Mouse (Mus musculus): ENCODE measurements at regions not wholly inside any gene's neighbourhood (a gene's known extent, or its start where the extent isn't known, plus 50 kb on each side); places are given as distances from the start of the nearest gene placed in this dataset.

DNA sequence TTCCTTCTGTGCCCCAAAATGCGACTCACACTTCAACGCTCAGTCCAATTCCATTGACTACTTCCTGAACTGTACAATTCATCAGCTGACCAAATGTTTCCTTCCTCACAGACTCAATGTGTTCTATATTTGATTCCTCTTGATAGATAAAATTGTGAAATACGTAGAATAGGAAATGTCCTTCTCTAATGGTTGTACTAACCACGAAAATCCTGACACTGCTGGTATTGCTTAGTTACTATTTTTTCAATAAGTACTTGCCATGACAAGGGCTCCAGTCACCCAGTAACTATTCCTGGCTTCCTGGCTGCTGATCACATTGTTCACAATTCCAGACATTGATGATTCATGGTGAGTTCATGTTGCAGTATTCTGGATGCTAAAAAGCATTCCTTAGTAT, 75.7 kb upstream of the B430305J03Rik start:
- no peaks in the 10 kb centered on the region for H3K4me1 ChIP-seq (ENCODE audit: control insufficient read depth, insufficient read depth, insufficient read length, low read length)
- H3K27ac ChIP-seq (ENCODE audit: insufficient read depth, low read depth, low read length), result no peak overlapping the region
- TF ChIP-seq CTCF (IDR thresholded peaks at IDR 0.05; ENCODE audit: extremely low read depth, insufficient read length, insufficient replicate concordance, low read depth, low read length) (no peak), POLR2A (IDR thresholded peaks at IDR 0.05; ENCODE audit: low read depth, low read length) (no peak)
- no peak overlapping the region for H3K4me3 ChIP-seq (ENCODE audit: low read depth, low read length)
- WGBS, result 74% methylated on average over 4 of the region's 4 CpGs
- H3K27me3 ChIP-seq (ENCODE audit: control insufficient read depth, insufficient read depth, low read length), result no peaks in the 10 kb centered on the region
- no peaks in the 10 kb centered on the region for H3K36me3 ChIP-seq (ENCODE audit: control insufficient read depth, insufficient read depth, low read length)

DNA sequence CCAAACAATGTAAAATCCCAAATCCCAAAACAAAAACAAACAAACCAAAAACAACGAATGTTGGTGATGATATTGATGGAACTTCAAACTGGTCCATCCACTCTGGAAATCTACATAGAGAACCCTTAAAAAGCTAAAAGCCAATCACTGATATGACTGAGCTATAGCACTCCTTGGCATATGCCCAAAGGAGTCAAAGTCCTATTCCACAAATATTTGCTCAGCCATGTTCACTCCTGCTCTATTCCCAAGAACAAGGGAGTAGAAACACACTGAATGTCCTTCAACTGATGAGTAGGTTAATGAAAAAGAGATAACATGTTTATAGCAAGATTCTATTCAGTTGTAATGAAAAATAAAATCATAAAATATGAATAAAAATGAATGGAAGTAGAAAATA, 63.0 kb upstream of the B430305J03Rik start:
- no peak overlapping the region for H3K4me3 ChIP-seq (ENCODE audit: low read depth, low read length)
- TF ChIP-seq CTCF (IDR thresholded peaks at IDR 0.05; ENCODE audit: extremely low read depth, insufficient read length, insufficient replicate concordance, low read depth, low read length) (no peak), POLR2A (IDR thresholded peaks at IDR 0.05; ENCODE audit: low read depth, low read length) (no peak)
- no peak overlapping the region for H3K27ac ChIP-seq (ENCODE audit: insufficient read depth, low read depth, low read length)
- H3K36me3 ChIP-seq (ENCODE audit: control insufficient read depth, insufficient read depth, low read length), result no peaks in the 10 kb centered on the region
- H3K27me3 ChIP-seq (ENCODE audit: control insufficient read depth, insufficient read depth, low read length), result no peaks in the 10 kb centered on the region
- no peaks in the 10 kb centered on the region for H3K4me1 ChIP-seq (ENCODE audit: control insufficient read depth, insufficient read depth, insufficient read length, low read length)
- 30% methylated on average over 1 of the region's 1 CpGs for WGBS

DNA sequence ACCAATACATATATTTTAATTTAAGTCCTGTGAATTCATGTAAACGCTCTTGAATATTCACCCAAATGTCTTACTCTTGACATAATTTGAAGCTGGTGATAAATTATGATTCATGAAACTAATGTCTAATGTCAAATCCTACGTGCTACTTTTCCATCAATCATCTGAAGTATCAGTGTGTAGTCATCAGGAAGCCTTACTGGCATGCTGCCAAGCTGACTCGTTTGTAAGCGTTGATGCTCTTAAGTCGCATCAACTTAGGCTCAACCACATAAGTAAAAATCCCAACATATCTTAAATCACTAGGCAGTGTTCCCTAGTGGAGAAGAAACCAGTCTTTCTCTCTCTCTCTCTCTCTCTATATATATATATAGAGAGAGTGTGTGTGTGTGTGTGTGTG, 58.2 kb upstream of the B430305J03Rik start:
- WGBS, result 64% methylated on average over 5 of the region's 5 CpGs
- H3K4me1 ChIP-seq (ENCODE audit: control insufficient read depth, insufficient read depth, insufficient read length, low read length), result no peaks in the 10 kb centered on the region
- H3K27me3 ChIP-seq (ENCODE audit: control insufficient read depth, insufficient read depth, low read length), result no peaks in the 10 kb centered on the region
- H3K27ac ChIP-seq (ENCODE audit: insufficient read depth, low read depth, low read length), result no peak overlapping the region
- no peak for TF ChIP-seq CTCF (IDR thresholded peaks at IDR 0.05; ENCODE audit: extremely low read depth, insufficient read length, insufficient replicate concordance, low read depth, low read length)
- TF ChIP-seq POLR2A (IDR thresholded peaks at IDR 0.05; ENCODE audit: low read depth, low read length), result no peak
- no peaks in the 10 kb centered on the region for H3K36me3 ChIP-seq (ENCODE audit: control insufficient read depth, insufficient read depth, low read length)
- H3K4me3 ChIP-seq (ENCODE audit: low read depth, low read length), result no peak overlapping the region

DNA sequence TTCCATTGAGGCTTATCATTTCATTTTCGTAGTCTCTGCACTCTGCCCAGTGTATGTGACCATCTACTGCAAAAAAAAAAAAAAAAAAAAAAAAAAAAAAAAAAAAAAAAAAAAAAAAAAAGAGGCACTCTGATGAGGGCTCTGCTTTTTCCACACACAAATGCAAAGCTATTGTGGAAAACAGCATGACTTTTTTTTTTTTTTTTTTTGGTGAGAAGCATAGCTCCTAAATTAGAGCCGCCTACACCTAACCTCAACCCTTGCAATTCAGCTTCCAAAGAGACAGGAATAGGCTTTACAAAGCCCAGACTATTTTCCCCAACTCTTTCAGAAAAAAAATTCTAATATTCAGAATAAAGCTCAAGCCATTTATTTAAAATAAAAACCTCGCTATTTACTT, 54.0 kb upstream of the B430305J03Rik start:
- TF ChIP-seq CTCF (IDR thresholded peaks at IDR 0.05; ENCODE audit: extremely low read depth, insufficient read length, insufficient replicate concordance, low read depth, low read length) (no peak), POLR2A (IDR thresholded peaks at IDR 0.05; ENCODE audit: low read depth, low read length) (no peak)
- Histone ChIP-seq H3K4me3 (ENCODE audit: low read depth, low read length) (no peak overlapping the region), H3K4me1 (ENCODE audit: control insufficient read depth, insufficient read depth, insufficient read length, low read length) (no peaks in the 10 kb centered on the region), H3K27ac (ENCODE audit: insufficient read depth, low read depth, low read length) (no peak overlapping the region), H3K36me3 (ENCODE audit: control insufficient read depth, insufficient read depth, low read length) (no peaks in the 10 kb centered on the region), H3K27me3 (ENCODE audit: control insufficient read depth, insufficient read depth, low read length) (no peaks in the 10 kb centered on the region)
- 70% methylated on average over 3 of the region's 3 CpGs for WGBS

DNA sequence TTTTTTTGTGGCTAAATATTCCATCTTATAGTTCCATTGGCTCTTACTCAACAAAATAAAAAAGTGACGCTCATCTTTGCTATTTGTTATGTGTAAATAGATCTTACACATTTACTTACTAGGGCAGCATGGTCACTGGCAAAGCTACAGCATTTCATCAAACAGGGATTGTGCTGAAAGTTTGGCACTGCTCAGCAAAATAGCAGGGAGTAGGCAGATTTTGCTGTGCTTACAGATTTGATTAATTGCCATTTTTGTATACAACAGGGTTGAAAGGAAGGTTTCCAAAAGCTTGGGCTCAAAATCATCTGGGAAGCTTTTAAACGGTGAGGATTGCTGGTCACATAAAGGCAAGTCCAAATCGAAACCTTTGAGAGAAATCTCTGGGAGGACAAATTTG, 52.3 kb upstream of the B430305J03Rik start:
- no peaks in the 10 kb centered on the region for H3K4me1 ChIP-seq (ENCODE audit: control insufficient read depth, insufficient read depth, insufficient read length, low read length)
- no peak overlapping the region for H3K4me3 ChIP-seq (ENCODE audit: low read depth, low read length)
- WGBS, result 78% methylated on average over 3 of the region's 3 CpGs
- H3K27ac ChIP-seq (ENCODE audit: insufficient read depth, low read depth, low read length), result no peak overlapping the region
- no peak for TF ChIP-seq POLR2A (IDR thresholded peaks at IDR 0.05; ENCODE audit: low read depth, low read length)
- no peak for TF ChIP-seq CTCF (IDR thresholded peaks at IDR 0.05; ENCODE audit: extremely low read depth, insufficient read length, insufficient replicate concordance, low read depth, low read length)
- H3K36me3 ChIP-seq (ENCODE audit: control insufficient read depth, insufficient read depth, low read length), result no peaks in the 10 kb centered on the region
- H3K27me3 ChIP-seq (ENCODE audit: control insufficient read depth, insufficient read depth, low read length), result no peaks in the 10 kb centered on the region
